Mouse (Mus musculus) bone marrow, adult 2 months (tissue): ENCODE results near the gene Rapgef4. TPM values are rescaled to one million over a fixed set of nuclear protein-coding genes. Genes with fewer than 3 reads are reported as not detected.

Experiments used
- H3K27ac ChIP-seq: fragments of 200-500 bp; 2 replicates; pipeline ENCODE4 v1.5.1; 2012; ENCODE audit warnings: low read depth, mild to moderate bottlenecking, control low read depth, inconsistent platforms, low read length; ENCODE audit not compliant: control insufficient read depth, poor library complexity, insufficient read depth
- H3K4me1 ChIP-seq: fragments of 200-500 bp; 2 replicates; pipeline ENCODE4 v1.6.1; 2011; ENCODE audit warnings: low read length; ENCODE audit not compliant: control insufficient read depth, insufficient read depth
- H3K4me3 ChIP-seq: fragments of 200-500 bp; replicated peaks from 2 replicates; pipeline ENCODE3; 2011; ENCODE audit warnings: mild to moderate bottlenecking, low read depth, low read length, control low read depth; ENCODE audit not compliant: control insufficient read depth
- CTCF ChIP-seq: fragments of 200-500 bp; IDR thresholded peaks from 2 replicates; pipeline ENCODE4 v1.5.1; 2011; ENCODE audit warnings: low read length, control low read depth; ENCODE audit not compliant: control insufficient read depth, insufficient read depth
- POLR2A ChIP-seq: fragments of 200-500 bp; IDR thresholded peaks from 2 replicates; pipeline ENCODE4 v1.6.1; 2011; ENCODE audit warnings: low read depth, mild to moderate bottlenecking, control low read depth, low read length, borderline replicate concordance; ENCODE audit not compliant: control insufficient read depth
- WGBS: fragments of 180-500 bp; shearing (Covaris S2); methylation state at CpG from one replicate; pipeline ENCODE4 v1.1.7; 2018; 5-methylcytosine and 5-hydroxymethylcytosine counted together
- polyA plus RNA-seq: library from polyadenylated mRNA; stranded (reverse); fragments of >200 nt; gene quantifications from 2 replicates; pipeline ENCODE4 v1.2.4, GENCODE M21; 2011; ENCODE audit warnings: low replicate concordance; ENCODE audit not compliant: missing spikeins, insufficient read depth, insufficient read length

The Rapgef4 gene
- polyA plus RNA-seq, 1 experiment, result 4.9 TPM

DNA sequence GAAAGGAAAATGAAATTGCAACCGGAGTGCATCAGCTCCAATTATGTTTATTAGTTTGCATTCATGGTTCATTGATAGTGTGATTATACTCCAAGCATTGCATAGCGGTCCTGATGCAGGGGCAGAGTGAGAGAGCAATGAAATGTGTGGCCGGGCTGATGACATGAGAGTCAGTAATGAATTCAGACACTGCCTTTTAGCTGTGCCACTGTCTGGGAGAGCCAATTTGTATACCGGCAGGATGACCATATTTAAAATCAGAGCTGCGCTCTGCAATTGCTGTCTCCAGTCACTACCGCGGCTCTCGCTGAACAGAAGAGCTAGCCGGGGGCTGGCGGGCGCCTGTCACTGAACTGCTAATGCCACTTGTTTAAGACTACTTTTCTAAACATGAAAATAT is 197.5 kb downstream of the Rapgef4 start:
- WGBS, result 90% methylated on average over 11 of the region's 11 CpGs
- no peak overlapping the region for H3K27ac ChIP-seq
- TF ChIP-seq POLR2A (no peak), CTCF (no peak)

DNA sequence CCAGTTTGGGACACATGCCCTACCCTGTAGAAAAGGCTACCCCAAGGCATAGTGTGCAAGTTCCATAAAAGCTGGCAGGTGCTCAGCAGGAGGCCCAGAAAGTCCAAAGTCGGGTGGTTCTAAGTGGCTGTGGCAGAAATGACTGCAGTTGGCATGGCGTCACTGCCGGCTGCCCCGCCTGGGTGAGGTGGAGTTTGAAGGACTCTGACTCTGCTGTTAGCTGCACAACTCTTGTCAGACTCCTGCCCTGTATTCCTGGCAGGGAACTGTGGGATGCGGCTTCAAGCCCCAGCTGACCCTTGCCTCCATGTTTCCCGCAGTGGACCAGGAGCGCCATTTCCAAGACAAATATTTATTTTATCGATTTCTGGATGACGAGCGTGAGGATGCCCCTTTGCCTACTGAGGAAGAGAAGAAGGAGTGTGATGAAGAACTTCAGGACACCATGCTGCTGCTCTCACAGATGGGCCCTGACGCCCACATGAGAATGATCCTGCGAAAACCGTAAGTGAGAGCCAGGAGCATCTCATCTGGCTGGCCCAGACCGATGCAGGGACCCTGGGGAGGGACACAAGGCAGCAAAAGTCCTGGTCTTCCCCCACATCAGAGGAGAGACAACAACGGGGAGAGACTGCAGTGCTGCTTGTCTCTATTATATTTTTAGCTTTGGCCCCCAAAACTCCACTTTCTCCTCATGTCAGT is 198.7 kb downstream of the Rapgef4 start:
- TF ChIP-seq CTCF, result no peak
- no peak for TF ChIP-seq POLR2A
- whole genome bisulfite sequencing, result 89% methylated on average over 15 of the region's 15 CpGs
- Histone ChIP-seq H3K4me1 (no peaks in the 10 kb centered on the region), H3K27ac (no peak overlapping the region), H3K4me3 (no peak overlapping the region)

More for the DNA sequence above, 197.5 kb downstream of the Rapgef4 start:
- no peaks in the 10 kb centered on the region for H3K4me1 ChIP-seq
- H3K4me3 ChIP-seq, result no peak overlapping the region

DNA sequence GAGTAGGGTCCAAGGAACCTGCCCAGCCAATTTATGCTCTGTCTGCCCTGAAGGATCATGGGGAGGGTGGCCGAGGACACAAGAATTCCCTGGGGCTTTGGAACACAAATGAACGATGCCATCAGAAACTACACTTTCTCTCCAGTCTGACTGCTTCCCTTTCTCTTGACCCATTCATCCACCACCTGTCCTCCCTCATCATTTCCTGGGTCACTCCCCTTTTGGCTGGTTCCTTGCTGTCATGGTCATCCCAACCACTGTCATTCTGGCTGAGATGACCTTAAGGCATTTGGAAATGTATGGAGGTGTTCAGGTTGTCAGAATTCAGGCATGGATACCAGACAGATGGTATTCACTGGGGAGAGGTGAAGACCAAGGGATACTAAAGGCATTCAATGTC is 200.4 kb downstream of the Rapgef4 start:
- no peak overlapping the region for H3K4me3 ChIP-seq
- no peak for TF ChIP-seq CTCF
- TF ChIP-seq POLR2A, result no peak
- WGBS, result 79% methylated on average over 2 of the region's 2 CpGs
- no peak overlapping the region for H3K27ac ChIP-seq
- H3K4me1 ChIP-seq, result no peaks in the 10 kb centered on the region

DNA sequence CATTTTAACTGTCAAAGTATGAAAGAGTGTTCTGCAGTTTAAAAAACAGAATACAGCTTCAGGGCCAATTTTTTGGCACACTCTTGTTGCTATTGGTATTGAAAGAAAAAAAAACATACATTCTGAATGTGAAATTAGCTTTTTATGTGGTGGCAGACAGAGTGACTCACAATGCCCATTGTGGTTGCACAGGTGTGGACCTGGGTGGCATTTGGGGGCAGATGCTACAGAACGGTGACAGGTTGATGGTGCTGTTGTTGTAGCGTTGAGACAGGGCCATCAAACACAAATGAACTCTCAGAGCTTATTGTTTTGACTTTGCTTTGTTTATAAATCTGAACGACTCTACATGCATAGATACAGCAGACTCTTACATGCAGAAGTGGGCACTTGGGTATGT is 202.7 kb downstream of the Rapgef4 start:
- Histone ChIP-seq H3K27ac (no peak overlapping the region), H3K4me3 (no peak overlapping the region), H3K4me1 (no peaks in the 10 kb centered on the region)
- WGBS, result 73% methylated on average over 3 of the region's 3 CpGs
- TF ChIP-seq POLR2A (no peak), CTCF (no peak)

DNA sequence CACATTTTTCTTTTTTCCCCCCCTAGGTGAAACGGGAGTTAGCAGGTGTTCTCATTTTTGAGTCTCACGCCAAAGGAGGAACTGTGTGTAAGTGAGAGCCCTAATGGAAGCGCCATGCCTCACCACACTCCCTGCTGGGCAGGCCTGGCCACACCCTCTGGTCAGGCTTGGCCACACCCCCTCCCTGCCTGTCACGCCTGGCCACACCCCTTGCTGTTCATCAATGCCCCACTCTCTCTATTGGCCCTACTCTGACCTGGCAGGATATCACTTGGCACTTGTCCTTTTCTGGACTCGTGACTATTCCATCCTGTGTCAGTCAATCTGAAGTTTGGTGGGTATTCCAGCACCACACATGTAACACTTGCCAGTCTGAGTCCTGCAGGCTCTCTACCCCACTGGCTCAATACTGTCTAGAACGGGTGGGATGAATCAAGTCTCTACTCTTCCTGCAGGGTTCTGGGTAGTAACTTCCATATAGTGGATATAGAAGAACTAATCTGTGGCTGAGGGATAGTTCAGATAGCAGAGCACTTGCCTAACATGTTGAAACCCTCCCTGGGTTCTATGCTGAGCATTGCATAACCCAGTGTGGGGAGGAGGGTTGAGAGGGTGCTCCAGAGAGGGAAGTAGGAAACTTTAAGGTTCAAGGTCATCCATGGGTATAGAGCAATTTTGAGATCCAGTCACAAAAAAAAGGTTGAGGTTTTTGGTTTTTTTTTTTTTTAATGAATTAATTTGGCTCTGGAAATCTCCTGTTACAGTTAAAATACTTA is 215.3 kb downstream of the Rapgef4 start:
- Histone ChIP-seq H3K27ac (peak overlapping the region; percentile 78), H3K4me3 (no peak overlapping the region), H3K4me1 (peaks cover 3% of the 10 kb centered on the region; the same call in 1 of the 2 replicates)
- TF ChIP-seq CTCF, result no peak
- 21% methylated on average over 6 of the region's 6 CpGs for WGBS

DNA sequence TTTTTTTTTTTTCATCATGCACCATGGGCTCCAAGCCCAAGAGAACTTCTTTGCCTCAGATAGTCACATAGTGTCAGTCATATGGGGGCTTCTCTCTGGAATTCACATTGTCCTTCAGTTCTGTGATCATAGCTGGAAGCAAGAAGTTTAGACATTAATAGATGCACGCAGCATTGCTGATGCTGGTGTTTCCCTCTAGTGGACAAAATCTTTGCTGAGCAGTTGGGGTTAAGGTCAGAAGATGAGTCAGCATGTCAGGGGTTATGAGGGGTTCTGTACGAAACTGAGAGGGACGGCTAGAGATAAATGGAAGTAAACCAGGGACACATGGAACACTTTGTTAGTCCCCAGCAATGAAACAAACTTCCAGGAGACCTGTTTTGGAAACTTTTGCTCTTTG is 216.0 kb downstream of the Rapgef4 start:
- Histone ChIP-seq H3K4me3 (no peak overlapping the region), H3K4me1 (peaks cover 3% of the 10 kb centered on the region; the same call in 1 of the 2 replicates), H3K27ac (no peak overlapping the region)
- 6% methylated on average over 3 of the region's 3 CpGs for WGBS
- TF ChIP-seq CTCF, result no peak

DNA sequence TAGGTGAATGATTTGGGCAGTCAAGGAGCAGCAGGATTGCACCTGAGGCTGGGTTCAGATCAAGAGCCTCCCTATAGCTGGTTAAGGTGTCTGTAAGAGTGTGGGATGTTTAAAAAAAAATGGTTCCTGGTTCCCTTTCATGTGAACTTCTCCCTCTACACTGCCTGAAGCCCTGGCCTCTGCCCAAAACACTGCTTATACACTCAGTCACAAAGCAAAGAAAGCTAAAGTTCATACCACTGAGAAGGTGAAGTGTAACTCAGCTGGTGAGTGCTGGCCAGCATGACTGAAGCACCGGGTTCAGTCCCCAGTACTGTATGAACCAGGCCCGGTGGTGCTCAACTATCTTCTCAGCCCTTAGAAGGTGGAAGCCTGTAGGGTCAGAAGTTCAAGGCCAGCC is 218.4 kb downstream of the Rapgef4 start:
- WGBS, result 76% methylated on average over 2 of the region's 2 CpGs

DNA sequence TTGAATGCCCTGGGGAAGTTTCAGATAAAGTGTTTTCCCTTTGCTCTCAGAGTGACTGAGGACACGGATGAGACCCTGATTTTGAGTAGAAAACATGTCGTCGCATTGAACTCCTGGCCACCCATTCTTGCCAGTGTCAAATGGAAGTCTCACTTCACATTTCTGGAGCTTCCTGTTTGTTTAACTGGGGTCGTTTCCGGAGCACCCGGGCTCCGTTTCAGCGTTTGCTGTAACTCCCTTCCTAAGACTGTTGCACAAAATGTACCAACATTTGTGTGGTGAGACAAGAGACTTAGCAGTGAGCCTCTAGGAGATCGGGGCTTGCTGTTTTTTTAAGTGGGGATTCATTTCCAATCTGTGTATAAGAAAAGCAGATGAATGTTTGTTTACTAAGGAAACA is 220.5 kb downstream of the Rapgef4 start:
- H3K27ac ChIP-seq, result peak overlapping the region; percentile 78
- H3K4me3 ChIP-seq, result no peak overlapping the region
- no peaks in the 10 kb centered on the region for H3K4me1 ChIP-seq
- TF ChIP-seq CTCF (no peak), POLR2A (no peak)
- whole genome bisulfite sequencing, result 3% methylated on average over 9 of the region's 9 CpGs

More for the DNA sequence above, 218.4 kb downstream of the Rapgef4 start:
- TF ChIP-seq CTCF, result no peak
- TF ChIP-seq POLR2A, result no peak
- no peak overlapping the region for H3K27ac ChIP-seq
- no peak overlapping the region for H3K4me3 ChIP-seq
- peaks cover 3% of the 10 kb centered on the region; the same call in 1 of the 2 replicates for H3K4me1 ChIP-seq
